Mouse (Mus musculus) spleen, adult 2 months (tissue): ENCODE measurements around the gene Atg101. TPM values are rescaled to one million over a fixed set of nuclear protein-coding genes. Genes with fewer than 3 reads are reported as not detected.

Experiments used
- DNase-seq, 2 experiments: peaks; one replicate each; pipeline versions ENCODE4 v3.0.0 to v3.0.0-alpha.2; 2012 to 2021; ENCODE audit warnings: low spot score in 2 of 2, low read depth in 1 of 2
- H3K27ac ChIP-seq: fragments of 200-500 bp; 2 replicates; pipeline ENCODE4 v1.5.1; 2012; ENCODE audit warnings: low read length, inconsistent platforms; ENCODE audit not compliant: insufficient read depth
- H3K27me3 ChIP-seq: fragments of 200-500 bp; 2 replicates; pipeline ENCODE4 v1.6.1; 2012; ENCODE audit warnings: mild to moderate bottlenecking, moderate library complexity, low read length, inconsistent platforms; ENCODE audit not compliant: control insufficient read depth, insufficient read depth
- H3K36me3 ChIP-seq: fragments of 200-500 bp; 2 replicates; pipeline ENCODE4 v1.6.1; 2012; ENCODE audit warnings: mild to moderate bottlenecking, low read length, inconsistent platforms; ENCODE audit not compliant: control insufficient read depth, insufficient read depth
- H3K4me1 ChIP-seq: fragments of 200-500 bp; 2 replicates; pipeline ENCODE4 v1.6.1; 2011; ENCODE audit warnings: inconsistent platforms; ENCODE audit not compliant: control insufficient read depth, insufficient read depth, insufficient read length
- H3K4me3 ChIP-seq: fragments of 200-500 bp; 2 replicates; pipeline ENCODE4 v1.5.1; 2011; ENCODE audit warnings: mild to moderate bottlenecking, inconsistent platforms; ENCODE audit not compliant: insufficient read depth, insufficient read length; ENCODE audit errors: extremely low read depth
- CTCF ChIP-seq: fragments of 200-500 bp; IDR thresholded peaks from 2 replicates; pipeline ENCODE4 v1.5.1; 2011; ENCODE audit warnings: mild to moderate bottlenecking, inconsistent platforms; ENCODE audit not compliant: insufficient read depth, insufficient read length, insufficient replicate concordance; ENCODE audit errors: extremely low read depth
- POLR2A ChIP-seq: fragments of 200-500 bp; IDR thresholded peaks from 2 replicates; pipeline ENCODE4 v1.6.1; 2011; ENCODE audit warnings: low read depth, low read length, inconsistent platforms
- WGBS: fragments of 180-500 bp; shearing (Covaris S2); methylation state at CpG from one replicate; pipeline ENCODE4 v1.1.7; 2018; 5-methylcytosine and 5-hydroxymethylcytosine counted together
- polyA plus RNA-seq: library from polyadenylated mRNA; depleted of rRNA; stranded (reverse); fragments of >200 nt; gene quantifications from 2 replicates; pipeline ENCODE4 v1.2.3, GENCODE M21; 2012

Gene Atg101
- polyA plus RNA-seq, 1 experiment = 24.5 TPM

DNA sequence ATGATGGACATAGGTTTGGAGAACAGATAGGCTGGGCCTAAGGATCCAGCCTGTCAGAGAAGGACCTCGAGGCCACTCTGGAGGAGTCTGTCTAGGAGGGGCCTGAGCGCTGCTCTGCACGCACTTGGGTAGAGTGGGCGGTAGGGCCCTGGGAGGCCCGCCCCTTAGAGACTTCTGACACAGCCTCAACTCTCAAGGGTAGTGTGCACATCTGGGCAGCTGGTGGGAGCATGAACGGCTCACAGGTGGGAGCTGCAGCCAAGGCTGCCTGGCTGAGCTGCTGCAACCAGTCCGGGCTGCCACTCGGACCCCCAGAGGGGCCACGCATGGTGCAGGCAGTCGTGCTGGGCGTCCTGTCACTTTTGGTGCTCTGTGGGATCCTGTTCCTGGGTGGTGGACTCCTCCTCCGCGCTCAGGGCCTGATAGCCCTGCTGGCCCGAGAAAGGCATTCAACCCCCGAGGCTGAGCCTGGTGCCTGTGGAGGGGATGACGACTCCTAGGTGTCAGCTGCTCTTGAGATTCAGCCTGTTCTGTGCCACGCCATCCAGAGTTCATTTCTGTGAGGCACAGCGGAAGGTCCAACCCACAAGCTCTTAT is 9.1 kb downstream of the Atg101 start, which contains the start of gene 6030408B16Rik:
TSS of gene 6030408B16Rik (plus strand) at position 188 of the 597 bp plus-strand sequence.
- no peaks in the 10 kb centered on the region for H3K27me3 ChIP-seq
- H3K36me3 ChIP-seq = peaks cover 28% of the 10 kb centered on the region
- no peak within 1 kb of the TSS for H3K27ac ChIP-seq
- DNase-seq = no peak
- no peak within 1 kb of the TSS for H3K4me3 ChIP-seq
- TF ChIP-seq POLR2A = no peak
- TF ChIP-seq CTCF = no peak
- 48% methylated on average over 18 of the region's 18 CpGs for WGBS
- no peaks in the 10 kb centered on the region for H3K4me1 ChIP-seq

DNA sequence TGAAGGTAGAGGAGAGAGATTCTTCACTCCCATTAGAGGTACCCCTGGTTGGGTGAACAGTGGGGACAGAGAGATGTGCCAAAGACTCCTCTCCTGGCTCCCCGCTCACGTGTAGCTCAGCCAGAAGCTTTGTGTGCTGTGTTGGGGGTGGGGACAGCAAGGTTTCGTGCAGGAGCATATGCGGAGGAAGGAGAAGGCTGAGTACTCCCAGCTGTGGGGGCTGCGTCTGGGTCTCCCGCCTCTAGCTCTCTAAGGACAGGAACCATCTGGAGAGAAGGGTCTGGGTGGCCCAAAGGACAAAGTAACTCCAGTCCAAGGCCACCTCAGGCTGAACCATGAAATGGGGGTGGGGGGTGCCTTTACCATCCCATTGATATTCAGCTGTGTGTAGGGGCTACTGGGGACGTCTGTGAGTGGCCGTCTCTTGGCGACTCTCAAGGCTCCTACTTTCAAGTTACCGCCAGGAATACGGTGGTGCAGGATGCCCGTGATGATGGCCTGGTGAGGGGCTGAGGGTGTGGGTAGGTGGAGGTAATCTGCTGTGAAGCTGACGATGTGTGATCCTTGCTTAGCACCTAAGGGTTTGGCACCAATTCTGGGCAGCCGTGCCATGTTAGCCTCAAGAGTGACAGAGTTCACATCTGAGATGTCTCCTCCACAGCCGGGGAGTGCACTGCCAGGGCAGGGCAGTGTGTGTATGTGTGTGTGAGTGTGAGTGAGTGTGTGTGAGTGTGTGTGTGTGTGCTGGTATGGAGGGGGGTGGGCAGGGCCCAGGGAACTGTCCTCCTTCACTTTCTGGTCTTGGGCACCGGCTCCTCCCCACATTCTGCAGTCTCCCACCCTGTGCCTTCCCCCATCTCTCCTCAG is 10.2 kb downstream of the Atg101 start:
- WGBS = 76% methylated on average over 16 of the region's 16 CpGs
- H3K4me3 ChIP-seq = no peak overlapping the region
- H3K27me3 ChIP-seq = no peaks in the 10 kb centered on the region
- TF ChIP-seq POLR2A = no peak
- no peak overlapping the region for H3K27ac ChIP-seq
- peaks cover 21% of the 10 kb centered on the region for H3K36me3 ChIP-seq
- DNase-seq = no peak
- H3K4me1 ChIP-seq = no peaks in the 10 kb centered on the region

DNA sequence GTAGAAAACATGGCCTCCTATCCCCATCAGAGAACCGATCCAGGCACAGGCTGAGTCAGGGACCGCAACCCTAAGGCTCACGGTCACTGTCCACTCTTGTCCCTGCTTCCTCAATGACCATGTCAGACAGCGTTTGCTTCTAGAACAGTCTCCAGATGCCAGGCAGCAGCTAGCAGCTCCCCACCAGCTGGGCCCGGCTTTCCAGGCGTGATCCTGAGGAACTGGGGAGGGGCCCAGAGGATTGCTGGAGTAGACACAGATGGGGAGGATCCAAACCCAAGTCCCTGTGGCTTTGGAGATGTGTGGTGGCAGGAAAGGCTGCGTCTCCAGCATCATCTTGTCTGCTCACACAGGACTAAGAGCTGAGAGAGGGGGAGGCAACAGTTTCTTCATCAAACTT is 11.0 kb downstream of the Atg101 start:
- no peak overlapping the region for H3K27ac ChIP-seq
- no peaks in the 10 kb centered on the region for H3K4me1 ChIP-seq
- WGBS = 83% methylated on average over 7 of the region's 7 CpGs
- DNase-seq = no peak
- no peak overlapping the region for H3K4me3 ChIP-seq
- TF ChIP-seq POLR2A (no peak), CTCF (no peak)
- H3K36me3 ChIP-seq = peaks cover 13% of the 10 kb centered on the region
- H3K27me3 ChIP-seq = no peaks in the 10 kb centered on the region

DNA sequence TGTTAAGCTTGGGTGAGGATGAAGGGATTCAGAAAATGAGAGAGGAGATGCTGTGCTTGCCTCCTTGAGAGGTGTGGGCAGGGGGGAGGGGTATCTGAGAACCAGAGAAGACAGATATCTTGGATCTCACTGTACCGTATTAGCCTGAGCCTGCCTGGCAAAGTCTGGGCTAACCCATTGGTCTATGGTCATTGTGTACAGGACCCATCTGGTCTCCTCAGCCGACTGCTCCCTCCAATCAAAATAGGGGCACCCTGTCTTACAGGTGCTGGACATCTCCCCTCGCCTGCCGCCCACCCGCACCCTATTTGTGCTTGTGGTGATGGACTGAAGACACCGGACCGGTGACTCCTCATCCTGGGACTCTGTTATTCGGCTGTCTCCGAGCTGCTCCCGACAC is 11.5 kb downstream of the Atg101 start:
- H3K4me3 ChIP-seq = no peak overlapping the region
- no peaks in the 10 kb centered on the region for H3K27me3 ChIP-seq
- H3K4me1 ChIP-seq = no peaks in the 10 kb centered on the region
- peaks cover 9% of the 10 kb centered on the region for H3K36me3 ChIP-seq
- WGBS = 97% methylated on average over 10 of the region's 10 CpGs
- no peak overlapping the region for H3K27ac ChIP-seq
- no peak for DNase-seq
- TF ChIP-seq CTCF = no peak
- TF ChIP-seq POLR2A = no peak

DNA sequence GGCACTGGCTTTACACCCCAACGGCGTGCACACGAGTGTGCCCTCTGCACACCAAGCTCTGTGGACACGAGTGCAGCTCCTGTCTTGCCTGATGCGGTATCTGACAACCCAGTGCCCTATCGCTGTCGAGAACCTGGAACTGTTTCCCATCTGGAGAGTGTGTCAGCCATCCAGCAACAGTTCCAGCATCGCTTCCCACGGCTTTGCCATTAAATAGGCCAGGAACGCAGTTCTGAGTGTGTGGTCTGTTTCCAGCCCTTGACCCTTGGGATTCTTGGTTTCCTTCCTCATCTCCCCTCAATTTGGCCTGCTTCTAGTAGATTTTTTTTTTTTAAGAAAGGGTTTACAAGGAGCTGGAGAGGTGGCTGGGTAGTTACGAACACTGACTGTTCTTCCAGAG is 12.0 kb downstream of the Atg101 start:
- H3K27ac ChIP-seq = no peak overlapping the region
- no peak for TF ChIP-seq POLR2A
- TF ChIP-seq CTCF = no peak
- no peak for DNase-seq
- peaks cover 4% of the 10 kb centered on the region for H3K36me3 ChIP-seq
- H3K4me3 ChIP-seq = no peak overlapping the region
- H3K4me1 ChIP-seq = no peaks in the 10 kb centered on the region
- 88% methylated on average over 11 of the region's 11 CpGs for WGBS
- no peaks in the 10 kb centered on the region for H3K27me3 ChIP-seq

DNA sequence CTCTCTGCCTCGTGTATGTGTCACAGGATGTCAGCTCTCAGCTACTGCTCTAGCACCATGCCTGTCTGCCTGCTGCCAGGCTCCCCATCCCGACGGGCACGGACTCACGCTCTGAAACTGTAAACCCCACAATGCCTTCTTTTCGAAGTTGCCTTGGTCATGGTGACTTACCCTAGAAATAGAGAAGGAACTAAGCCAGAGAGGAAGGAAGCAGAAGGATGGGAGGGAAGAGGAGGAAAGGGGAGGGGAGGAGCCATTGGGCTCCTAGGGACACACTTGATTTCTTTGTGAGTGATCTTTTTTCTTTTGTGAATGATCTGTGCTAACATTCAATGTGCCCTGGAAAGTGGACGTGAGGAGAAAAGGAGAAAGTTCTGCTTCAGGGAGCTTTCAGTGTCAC is 13.9 kb downstream of the Atg101 start:
- DNase-seq = no peak
- TF ChIP-seq CTCF = no peak
- TF ChIP-seq POLR2A = no peak
- no peaks in the 10 kb centered on the region for H3K36me3 ChIP-seq
- WGBS = 14% methylated on average over 7 of the region's 7 CpGs
- no peak overlapping the region for H3K4me3 ChIP-seq
- no peak overlapping the region for H3K27ac ChIP-seq
- no peaks in the 10 kb centered on the region for H3K27me3 ChIP-seq
- H3K4me1 ChIP-seq = no peaks in the 10 kb centered on the region

DNA sequence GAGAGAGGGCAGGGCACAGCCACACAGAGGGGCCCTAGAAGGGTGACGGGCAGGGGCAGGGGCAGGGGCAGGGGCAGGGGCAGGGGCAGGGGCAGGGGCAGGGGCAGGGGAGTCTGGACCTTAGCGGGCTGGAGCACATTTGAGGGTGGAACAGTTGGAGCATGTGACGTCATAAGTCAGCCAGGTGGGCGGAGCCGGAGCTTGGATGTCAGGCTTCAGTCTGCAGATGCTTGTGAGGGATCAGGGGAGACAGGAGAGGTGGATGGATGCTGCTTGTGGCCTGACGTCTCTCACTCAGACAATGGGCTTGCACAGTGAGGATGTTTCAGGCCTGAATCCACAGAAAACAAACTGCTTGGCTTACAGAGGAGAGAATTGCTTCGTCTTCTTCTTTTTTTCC is 14.5 kb downstream of the Atg101 start:
- Histone ChIP-seq H3K36me3 (no peaks in the 10 kb centered on the region), H3K27me3 (no peaks in the 10 kb centered on the region), H3K27ac (no peak overlapping the region), H3K4me1 (no peaks in the 10 kb centered on the region), H3K4me3 (no peak overlapping the region)
- no peak for DNase-seq
- TF ChIP-seq POLR2A (no peak), CTCF (no peak)
- 37% methylated on average over 7 of the region's 7 CpGs for WGBS
